Mouse (Mus musculus) CH12.LX (cell line): ENCODE measurements around the gene Galr2. TPM values are rescaled to one million over a fixed set of nuclear protein-coding genes. Genes with fewer than 3 reads are reported as not detected.

Experiments used
- DNase-seq: peaks from one replicate; pipeline ENCODE4 v3.0.0-alpha.2; 2013; ENCODE audit errors: extremely low read depth
- H3K27ac ChIP-seq: 2 replicates; pipeline ENCODE4 v1.5.1; 2012; ENCODE audit warnings: low read depth, mild to moderate bottlenecking, control low read depth, moderate library complexity; ENCODE audit not compliant: insufficient read depth
- H3K27me3 ChIP-seq: replicated peaks from 2 replicates; pipeline ENCODE3; 2012; ENCODE audit warnings: inconsistent platforms
- H3K36me3 ChIP-seq, 2 experiments: replicated peaks in 1 of 2; 2 replicates each; pipeline versions ENCODE3 to v1.6.1; 2012; ENCODE audit warnings: inconsistent platforms in 1 of 2, low read length in 1 of 2, mild to moderate bottlenecking in 1 of 2, mixed read lengths in 1 of 2, moderate library complexity in 1 of 2; ENCODE audit not compliant: control insufficient read depth in 1 of 2, insufficient read depth in 1 of 2
- H3K4me1 ChIP-seq, 2 experiments: 2 replicates each; pipeline ENCODE4 v1.6.1; 2012; ENCODE audit warnings: inconsistent platforms in 1 of 2, moderate library complexity in 1 of 2; ENCODE audit not compliant: insufficient read depth in 2 of 2, control insufficient read depth in 1 of 2
- H3K4me2 ChIP-seq: 2 replicates; pipeline ENCODE4 v1.6.1; 2012; ENCODE audit warnings: low read depth, mild to moderate bottlenecking, control low read depth; ENCODE audit not compliant: poor library complexity, insufficient read depth, severe bottlenecking
- H3K4me3 ChIP-seq, 3 experiments: fragments of 150-350 bp in 1 of 3; sonication (generic) in 1 of 3; replicated peaks in 1 of 3; 2 replicates each; pipeline versions ENCODE3 to v1.5.1; 2011 to 2012; ENCODE audit warnings: low read depth in 2 of 3, low read length in 2 of 3, mild to moderate bottlenecking in 2 of 3, moderate library complexity in 2 of 3, control low read depth in 1 of 3, improper control_type of control experiment in 1 of 3, inconsistent platforms in 1 of 3, mixed read lengths in 1 of 3; ENCODE audit not compliant: poor library complexity in 1 of 3
- H3K79me2 ChIP-seq: replicated peaks from 2 replicates; pipeline ENCODE4 v1.6.1; 2012; ENCODE audit warnings: mild to moderate bottlenecking, moderate library complexity; ENCODE audit not compliant: control insufficient read depth, poor library complexity, insufficient read depth, severe bottlenecking; ENCODE audit errors: extremely low read depth
- H3K9ac ChIP-seq: 2 replicates; pipeline ENCODE4 v1.6.1; 2012; ENCODE audit warnings: low read depth, mild to moderate bottlenecking, control low read depth, moderate library complexity; ENCODE audit not compliant: insufficient read depth
- H3K9me3 ChIP-seq: replicated peaks from 2 replicates; pipeline ENCODE3; 2012; ENCODE audit warnings: low read length, inconsistent platforms, mixed read lengths
- BHLHE40 ChIP-seq: IDR thresholded peaks from 2 replicates; pipeline ENCODE4 v1.6.1; 2011; ENCODE audit warnings: mild to moderate bottlenecking, low read depth, low read length, improper control_type of control experiment
- CHD1 ChIP-seq: IDR thresholded peaks from 2 replicates; pipeline ENCODE4 v1.6.1; 2012; ENCODE audit warnings: low read depth, low read length, improper control_type of control experiment, inconsistent platforms
- CHD2 ChIP-seq: IDR thresholded peaks from 2 replicates; pipeline ENCODE4 v1.6.1; 2011; ENCODE audit warnings: low read length, improper control_type of control experiment
- CTCF ChIP-seq, 2 experiments: IDR thresholded peaks in 1 of 2; conservative IDR thresholded peaks in 1 of 2; 2 replicates each; pipeline ENCODE4 v1.5.1; 2011 to 2012; ENCODE audit warnings: low read depth in 2 of 2, low read length in 2 of 2, improper control_type of control experiment in 1 of 2, inconsistent platforms in 1 of 2, mild to moderate bottlenecking in 1 of 2, moderate library complexity in 1 of 2
- ELF1 ChIP-seq: IDR thresholded peaks from 2 replicates; pipeline ENCODE4 v1.6.1; 2014; ENCODE audit warnings: low read depth, mild to moderate bottlenecking, inconsistent platforms, low read length, improper control_type of control experiment
- ETS1 ChIP-seq: conservative IDR thresholded peaks from 2 replicates; pipeline ENCODE4 v1.6.1; 2012; ENCODE audit warnings: low read depth, mild to moderate bottlenecking, inconsistent platforms, low read length, improper control_type of control experiment, moderate library complexity
- GABPA ChIP-seq: IDR thresholded peaks from 2 replicates; pipeline ENCODE4 v1.6.1; 2012; ENCODE audit warnings: low read depth, low read length, improper control_type of control experiment, inconsistent platforms; ENCODE audit not compliant: insufficient replicate concordance
- IRF4 ChIP-seq: IDR thresholded peaks from 2 replicates; pipeline ENCODE4 v1.6.1; 2014; ENCODE audit warnings: low read depth, mild to moderate bottlenecking, inconsistent platforms, low read length, improper control_type of control experiment
- JUN ChIP-seq: IDR thresholded peaks from 2 replicates; pipeline ENCODE4 v1.6.1; 2011; ENCODE audit warnings: low read depth, mild to moderate bottlenecking, low read length, improper control_type of control experiment, moderate library complexity; ENCODE audit not compliant: insufficient read depth
- KAT2A ChIP-seq: IDR thresholded peaks from 2 replicates; pipeline ENCODE4 v1.6.1; 2012; ENCODE audit warnings: low read length, improper control_type of control experiment, inconsistent platforms; ENCODE audit not compliant: insufficient replicate concordance
- MAFK ChIP-seq: IDR thresholded peaks from 2 replicates; pipeline ENCODE4 v1.6.1; 2011; ENCODE audit warnings: low read length, improper control_type of control experiment; ENCODE audit not compliant: insufficient replicate concordance
- MAZ ChIP-seq: IDR thresholded peaks from 2 replicates; pipeline ENCODE4 v1.6.1; 2012; ENCODE audit warnings: low read depth, mild to moderate bottlenecking, inconsistent platforms, low read length, improper control_type of control experiment, moderate library complexity
- MXI1 ChIP-seq: IDR thresholded peaks from 2 replicates; pipeline ENCODE4 v1.6.1; 2011; ENCODE audit warnings: mild to moderate bottlenecking, low read depth, low read length, improper control_type of control experiment
- MYC ChIP-seq: IDR thresholded peaks from 2 replicates; pipeline ENCODE4 v1.6.1; 2011; ENCODE audit warnings: low read depth, mild to moderate bottlenecking, improper control_type of control experiment, low read length
- NELFE ChIP-seq: IDR thresholded peaks from 2 replicates; pipeline ENCODE4 v1.6.1; 2011; ENCODE audit warnings: low read depth, low read length, improper control_type of control experiment
- NRF1 ChIP-seq: IDR thresholded peaks from 2 replicates; pipeline ENCODE4 v1.6.1; 2014; ENCODE audit warnings: low read depth, mild to moderate bottlenecking, inconsistent platforms, low read length, improper control_type of control experiment, moderate library complexity
- PAX5 ChIP-seq: IDR thresholded peaks from 2 replicates; pipeline ENCODE4 v1.6.1; 2012; ENCODE audit warnings: low read length, inconsistent platforms, mixed read lengths
- POLR2A ChIP-seq: IDR thresholded peaks from 2 replicates; pipeline ENCODE4 v1.6.1; 2011; ENCODE audit warnings: low read depth, mild to moderate bottlenecking, improper control_type of control experiment, low read length
- POLR2AphosphoS2 ChIP-seq: IDR thresholded peaks from 2 replicates; pipeline ENCODE4 v1.6.1; 2011; ENCODE audit warnings: low read depth, low read length, improper control_type of control experiment
- RAD21 ChIP-seq: IDR thresholded peaks from 2 replicates; pipeline ENCODE4 v1.6.1; 2011; ENCODE audit warnings: low read depth, mild to moderate bottlenecking, low read length, improper control_type of control experiment, moderate library complexity
- RCOR1 ChIP-seq: conservative IDR thresholded peaks from 2 replicates; pipeline ENCODE4 v1.6.1; 2012; ENCODE audit warnings: low read depth, mild to moderate bottlenecking, inconsistent platforms, low read length, improper control_type of control experiment
- TBP ChIP-seq: conservative IDR thresholded peaks from 2 replicates; pipeline ENCODE4 v1.6.1; 2011; ENCODE audit warnings: low read depth, low read length, improper control_type of control experiment
- TCF12 ChIP-seq: IDR thresholded peaks from 2 replicates; pipeline ENCODE4 v1.6.1; 2014; ENCODE audit warnings: low read depth, mild to moderate bottlenecking, inconsistent platforms, low read length, improper control_type of control experiment
- UBTF ChIP-seq: IDR thresholded peaks from 2 replicates; pipeline ENCODE4 v1.6.1; 2012; ENCODE audit warnings: low read depth, mild to moderate bottlenecking, inconsistent platforms, low read length, improper control_type of control experiment, moderate library complexity
- USF1 ChIP-seq: IDR thresholded peaks from 2 replicates; pipeline ENCODE4 v1.6.1; 2014; ENCODE audit warnings: low read depth, mild to moderate bottlenecking, inconsistent platforms, low read length, improper control_type of control experiment
- USF2 ChIP-seq: conservative IDR thresholded peaks from 2 replicates; pipeline ENCODE4 v1.6.1; 2011; ENCODE audit warnings: low read depth, low read length, improper control_type of control experiment
- ZC3H11A ChIP-seq: IDR thresholded peaks from 2 replicates; pipeline ENCODE4 v1.6.1; 2012; ENCODE audit warnings: low read depth, mild to moderate bottlenecking, inconsistent platforms, low read length, improper control_type of control experiment
- ZKSCAN1 ChIP-seq: IDR thresholded peaks from 2 replicates; pipeline ENCODE4 v1.6.1; 2012; ENCODE audit warnings: low read depth, inconsistent platforms, low read length, improper control_type of control experiment, borderline replicate concordance
- ZMIZ1 ChIP-seq: IDR thresholded peaks from 2 replicates; pipeline ENCODE4 v1.6.1; 2012; ENCODE audit warnings: low read depth, mild to moderate bottlenecking, inconsistent platforms, low read length, improper control_type of control experiment
- ZNF384 ChIP-seq: IDR thresholded peaks from 2 replicates; pipeline ENCODE4 v1.6.1; 2012; ENCODE audit warnings: low read depth, low read length, improper control_type of control experiment, inconsistent platforms
- dilution Hi-C: fragments of 300-500 bp; cut with MboI; formaldehyde crosslinking; loops from 2 replicates; pipeline ENCODE4 v1.14.3; 2020; ENCODE audit warnings: low sequenced_read_pairs; ENCODE audit not compliant: extremely low pct_unique_long_range_greater_than_20kb, extremely low pct_ligation_motif_present
- in situ Hi-C: fragments of 300-500 bp; cut with MboI; formaldehyde crosslinking; loops from 3 replicates; pipeline ENCODE4 v1.14.3; 2019; ENCODE audit warnings: low sequenced_read_pairs, low pct_ligation_motif_present, low pct_unique_long_range_greater_than_20kb, mixed read lengths
- polyA plus RNA-seq: library from polyadenylated mRNA; unstranded; fragments of >175 nt; gene quantifications from 2 replicates; pipeline ENCODE4 v1.2.1, GENCODE M21; 2012; ENCODE audit warnings: low read depth; ENCODE audit not compliant: insufficient read length
- total RNA-seq, 2 experiments: library from RNA; depleted of rRNA; stranded (reverse); fragments of 300-350 nt in 1 of 2; fragments of >200 nt in 1 of 2; gene quantifications; 2 replicates each; pipeline ENCODE4 v1.2.3; 2012 to 2014

Gene Galr2
- total and polyA plus RNA-seq, 3 experiments: 0.21 to 1.6 (median 0.85) TPM

- H3K27ac ChIP-seq: peak overlapping the region; percentile 40
- dilution Hi-C loops: no loop called here
These were observed 7.2 kb upstream of the Galr2 start for GRCm38 (mm10) chr11:116273469-116274044.

GRCm38 (mm10) chr11:116274045-116274666 lies 6.6 kb upstream of the Galr2 start, which contains the start of gene Srp68:
TSS of gene Srp68 (minus strand) at chr11:116274217.
- in situ Hi-C loops (loop anchor here (5.0 kb wide), 1 partner anchor 52 kb away; no protein-coding TSS in a partner anchor), dilution Hi-C loops (no loop called here)
- no peaks in the 10 kb centered on the region for H3K9me3 ChIP-seq
- no peaks in the 10 kb centered on the region for H3K27me3 ChIP-seq
- H3K9ac ChIP-seq: peak within 1 kb of the TSS; percentile 79
- peaks cover 9 to 44% of the 10 kb centered on the region in 2 experiments for H3K4me1 ChIP-seq
- H3K79me2 ChIP-seq: peaks cover 54% of the 10 kb centered on the region
- H3K27ac ChIP-seq: peak within 1 kb of the TSS; percentile 76
- peak within 1 kb of the TSS; percentile 90 for H3K4me2 ChIP-seq
- H3K36me3 ChIP-seq: peaks cover 21 to 43% of the 10 kb centered on the region in 2 experiments
- peak within 1 kb of the TSS; percentile 79 to 99 (median 89) for H3K4me3 ChIP-seq
- DNase-seq: peak; percentile 95
- TF ChIP-seq MAFK: no peak
- TF ChIP-seq IRF4: no peak
- peak; percentile 81 for TF ChIP-seq USF1
- peak; percentile 95 for TF ChIP-seq TBP
- TF ChIP-seq MYC: no peak; the same call in 1 of the 2 replicates
- no peak for TF ChIP-seq RCOR1
- TF ChIP-seq NRF1: peak; percentile 86
- TF ChIP-seq GABPA: peak; percentile 94
- peak; percentile 66 for TF ChIP-seq BHLHE40
- no peak for TF ChIP-seq PAX5
- peak; percentile 96 for TF ChIP-seq ZMIZ1
- peak; percentile 67 for TF ChIP-seq USF2
- peak; percentile 81 for TF ChIP-seq ELF1
- no peak for TF ChIP-seq JUN
- no peak for TF ChIP-seq CTCF (conservative IDR thresholded peaks at IDR 0.05 in 1 of 2, IDR thresholded peaks at IDR 0.05 in 1 of 2; ENCODE audit: low read depth in 2 of 2, low read length in 2 of 2)
- TF ChIP-seq MXI1: peak; percentile 53; the same call in 1 of the 2 replicates
- TF ChIP-seq ZC3H11A: no peak
- TF ChIP-seq MAZ: peak; percentile 51
- peak; percentile 100 for TF ChIP-seq TCF12
- no peak; the same call in 1 of the 2 replicates for TF ChIP-seq CHD2
- TF ChIP-seq NELFE: peak; percentile 73; the same call in 1 of the 2 replicates
- no peak for TF ChIP-seq ZNF384
- peak; percentile 88; the same call in 1 of the 2 replicates for TF ChIP-seq KAT2A
- peak; percentile 99 for TF ChIP-seq POLR2A
- TF ChIP-seq RAD21: no peak
- peak; percentile 69; the same call in 1 of the 2 replicates for TF ChIP-seq POLR2AphosphoS2
- TF ChIP-seq ZKSCAN1: no peak
- peak; percentile 3; the same call in 1 of the 2 replicates for TF ChIP-seq ETS1

More at GRCm38 (mm10) chr11:116273469-116274044, 7.2 kb upstream of the Galr2 start:
- Histone ChIP-seq H3K79me2 (peaks cover 57% of the 10 kb centered on the region), H3K4me1 (peaks cover 9 to 44% of the 10 kb centered on the region in 2 experiments), H3K4me3 (peak overlapping the region; percentile 79 to 99 (median 89)), H3K9me3 (no peaks in the 10 kb centered on the region), H3K9ac (peak overlapping the region; percentile 79), H3K27me3 (no peaks in the 10 kb centered on the region), H3K4me2 (peak overlapping the region; percentile 22; the same call in 1 of the 2 replicates), H3K36me3 (peaks cover 24 to 48% of the 10 kb centered on the region in 2 experiments)
- no peak for DNase-seq
- peak; percentile 69; the same call in 1 of the 2 replicates for TF ChIP-seq UBTF
- no peak for TF ChIP-seq USF1
- TF ChIP-seq TCF12: no peak
- TF ChIP-seq CHD2: no peak
- 0 out of 2 replicates have a peak, but pooled peaks have one; percentile 4 for TF ChIP-seq CHD1
- TF ChIP-seq GABPA: no peak
- in situ Hi-C loops: loop anchor here (5.0 kb wide), 1 partner anchor 51 kb away; no protein-coding TSS in a partner anchor
